Mouse (Mus musculus) kidney, adult 9 months (tissue): ENCODE measurements around the gene Gm42420.

Experiments used
- DNase-seq: peaks from one replicate; pipeline ENCODE4 v3.0.0; 2022

Gene Gm42420

DNA sequence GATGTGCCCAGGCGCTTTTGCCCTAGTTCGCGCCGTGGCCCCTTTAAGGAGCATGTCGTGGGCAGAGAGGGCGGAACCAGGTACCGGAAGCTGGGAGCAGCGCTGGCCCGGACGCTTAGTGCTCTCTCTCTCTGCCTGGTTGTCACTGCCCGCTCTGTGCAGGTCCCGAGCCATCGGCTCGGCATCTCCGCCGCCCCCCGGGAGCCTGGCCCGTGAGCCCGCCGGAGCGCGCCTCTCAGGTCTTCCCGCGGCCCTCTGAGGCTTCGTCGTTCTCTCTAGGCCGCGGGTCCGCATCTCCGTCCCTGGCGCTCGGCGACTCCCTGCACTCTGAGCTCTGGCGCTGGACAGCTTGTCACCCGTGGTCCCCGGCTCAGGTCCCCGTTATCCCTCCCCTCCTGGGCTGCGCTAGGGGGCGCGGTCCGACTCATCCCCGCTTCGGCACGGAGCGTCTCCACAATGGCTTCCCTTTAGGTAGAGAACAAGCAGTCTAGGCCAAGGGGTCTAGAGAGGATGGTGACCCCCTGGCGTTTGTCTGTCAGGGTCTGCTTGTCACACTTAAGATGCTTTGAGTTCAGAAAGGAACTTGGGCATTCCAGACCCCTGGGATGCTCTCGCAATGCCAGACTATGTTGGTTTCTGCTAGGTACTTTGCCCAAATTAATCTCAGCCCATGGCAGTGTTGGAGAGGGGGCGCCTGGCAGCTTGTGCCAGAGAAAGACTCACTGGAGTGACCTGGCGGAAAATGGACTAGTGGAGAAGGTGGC, 11.6 kb upstream of the Gm42420 start, which contains the start of gene Adck2:
Gene Adck2 (plus strand): TSS at position 83 of the 764 bp plus-strand sequence.
- peak; percentile 79 for DNase-seq

- peak; percentile 55 for DNase-seq
These were observed 11.0 kb upstream of the Gm42420 start for GRCm38 (mm10) chr6:39574555-39574869.

DNA sequence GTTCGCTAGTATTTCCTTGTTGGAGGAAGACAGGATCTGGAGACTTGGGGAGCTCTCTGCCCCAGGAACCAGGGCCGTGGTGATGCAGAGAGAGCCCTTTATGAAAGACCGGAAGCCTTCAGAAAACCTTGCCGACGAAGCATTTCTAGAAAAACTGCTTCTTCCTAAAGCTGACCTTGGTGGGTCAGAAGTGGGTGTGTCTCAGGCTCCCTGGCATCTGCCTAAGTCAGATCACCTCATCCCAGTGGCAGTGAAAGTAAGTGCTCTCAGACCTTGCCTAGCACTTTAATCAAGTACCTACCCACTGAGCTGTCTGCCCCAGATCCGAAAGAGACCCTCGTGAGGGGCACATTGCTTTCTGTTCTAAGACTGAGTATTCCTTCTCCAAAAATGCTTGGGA, 10.6 kb upstream of the Gm42420 start:
- no peak for DNase-seq

DNA sequence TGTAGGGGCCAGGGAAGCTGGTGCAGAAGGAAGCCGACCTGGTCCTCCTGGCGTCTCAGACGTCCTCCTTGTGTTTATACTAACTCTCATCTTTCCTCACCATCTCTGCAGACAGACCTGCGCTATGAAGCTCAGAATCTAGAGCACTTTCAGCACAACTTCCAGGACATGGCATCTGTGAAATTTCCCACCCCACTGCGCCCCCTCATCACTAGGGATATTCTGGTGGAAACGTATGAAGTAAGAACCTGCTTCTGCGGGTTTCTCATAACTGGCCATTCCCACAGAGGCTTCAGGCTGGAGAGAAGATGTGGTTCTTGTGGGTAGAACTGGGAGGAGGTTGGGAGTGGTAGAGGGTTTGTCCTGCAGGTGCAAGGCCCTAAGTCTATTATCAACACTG, 6.0 kb upstream of the Gm42420 start:
- DNase-seq = no peak

- no peak for DNase-seq
These were observed 5.0 kb upstream of the Gm42420 start for GRCm38 (mm10) chr6:39580558-39580957.

GRCm38 (mm10) chr6:39581087-39581784, 4.3 kb upstream of the Gm42420 start:
- no peak for DNase-seq

DNA sequence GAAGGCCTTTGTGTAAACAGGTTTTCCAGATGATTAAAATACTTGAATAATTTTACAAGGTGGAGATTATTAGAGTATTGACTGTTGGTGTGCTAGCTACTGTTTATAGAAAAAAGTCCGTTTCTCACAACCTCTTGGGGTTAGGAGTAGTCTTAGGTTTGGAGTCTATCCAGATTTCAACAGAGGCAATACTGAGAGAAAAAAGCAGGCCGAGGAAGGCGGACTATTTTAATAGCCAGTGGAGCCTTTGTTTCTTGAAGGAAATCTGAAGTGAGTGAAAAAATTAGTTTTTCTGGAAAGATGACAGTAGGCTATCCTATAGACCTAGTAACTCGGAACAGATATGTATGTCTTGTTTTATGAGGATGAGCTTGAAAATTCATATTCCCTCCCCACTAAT, 5.9 kb downstream of the Gm42420 start:
- no peak for DNase-seq

GRCm38 (mm10) chr6:39592401-39593214, 7.1 kb downstream of the Gm42420 start, which contains the start of gene Ndufb2:
TSS of gene Ndufb2 (plus strand) at chr6:39592574.
- DNase-seq = peak; percentile 97

GRCm38 (mm10) chr6:39600851-39601250, 15.3 kb downstream of the Gm42420 start:
- no peak for DNase-seq

- no peak for DNase-seq
These were observed 16.3 kb downstream of the Gm42420 start for GRCm38 (mm10) chr6:39601828-39602227.

DNA sequence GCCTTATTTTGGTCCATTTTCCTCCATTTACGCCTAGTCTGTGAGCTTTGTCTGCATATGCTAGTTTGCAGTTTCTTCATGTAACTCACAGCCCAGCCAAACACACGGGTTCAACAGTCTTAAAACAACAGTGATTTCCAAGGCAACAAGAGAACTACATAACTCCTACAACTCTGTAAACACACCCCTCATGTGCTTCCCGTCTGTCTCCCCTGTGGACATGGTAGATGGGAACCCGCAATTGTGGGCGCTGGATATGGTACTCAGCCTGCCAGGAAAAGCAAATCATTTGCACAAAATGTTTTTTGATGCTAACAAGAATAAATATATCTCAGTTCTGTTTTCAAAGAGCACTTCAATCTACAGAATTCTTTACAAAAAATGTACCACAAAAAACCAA, 19.0 kb downstream of the Gm42420 start:
- DNase-seq = no peak

DNA sequence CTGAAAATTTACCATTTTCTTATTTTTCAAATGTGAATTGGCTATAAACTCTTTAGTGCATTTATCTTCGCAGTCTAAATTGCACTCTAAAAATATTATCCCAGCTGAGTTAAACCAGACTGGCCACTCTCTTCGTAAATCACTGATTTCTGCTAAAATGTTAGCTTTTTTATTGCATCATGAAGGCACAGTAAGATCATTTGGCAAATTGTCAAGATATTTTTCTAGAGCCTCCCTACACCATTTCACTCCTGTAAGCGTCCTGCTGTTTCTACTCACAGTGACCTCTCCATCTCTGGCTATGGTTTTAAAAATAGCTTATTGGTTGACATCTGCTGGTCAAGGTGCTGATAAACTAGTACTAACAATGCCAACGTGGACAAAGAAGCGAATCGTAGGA, 20.5 kb downstream of the Gm42420 start:
- DNase-seq = no peak

DNA sequence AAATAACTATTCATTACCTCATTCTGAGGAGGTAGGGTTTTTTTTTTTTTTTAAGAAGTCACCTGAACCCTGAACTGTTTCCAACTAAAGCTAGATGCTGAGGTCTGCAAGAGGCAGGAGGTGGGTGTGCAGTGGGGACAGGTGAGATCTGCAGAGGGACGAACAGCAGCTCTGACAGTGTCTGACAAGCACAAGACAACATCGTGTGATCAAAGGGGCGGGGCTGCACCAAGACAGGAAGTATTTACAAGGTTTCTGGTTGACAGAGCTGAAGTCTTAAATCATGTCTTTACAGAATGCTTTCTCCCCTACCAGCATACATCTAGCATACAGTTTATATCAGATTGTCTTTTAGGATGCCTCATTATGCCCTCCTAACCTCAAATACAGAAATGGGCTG, 21.3 kb downstream of the Gm42420 start:
- DNase-seq = no peak

GRCm38 (mm10) chr6:39607365-39607764, 21.8 kb downstream of the Gm42420 start:
- DNase-seq = no peak

DNA sequence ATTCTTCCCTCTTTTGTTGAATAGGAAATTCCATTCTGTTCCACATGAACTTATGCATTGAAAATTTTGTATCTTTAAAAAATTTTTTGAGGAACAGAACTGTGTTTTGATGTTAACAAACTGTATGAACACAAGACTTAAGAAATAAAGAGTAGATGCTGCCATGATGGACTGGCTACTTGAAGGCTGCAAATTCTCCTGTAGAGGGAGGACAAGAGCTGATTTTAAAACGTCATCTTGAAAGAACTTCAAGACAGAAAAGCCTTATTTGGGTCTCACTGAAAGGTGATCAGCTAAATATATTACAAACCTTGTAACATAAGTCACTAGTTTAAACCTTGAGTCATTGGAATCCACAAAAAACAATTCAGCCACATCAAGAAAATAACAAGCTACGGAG, 24.7 kb downstream of the Gm42420 start:
- no peak for DNase-seq

GRCm38 (mm10) chr6:39611296-39611695, 25.7 kb downstream of the Gm42420 start:
- DNase-seq = peak; percentile 60
